Mouse (Mus musculus) testis, adult 2 months (tissue): ENCODE data around the gene Hs3st5.

Experiments
- CTCF ChIP-seq: fragments of 200-500 bp; IDR thresholded peaks from 2 replicates; pipeline ENCODE4 v1.5.1; 2012; ENCODE audit warnings: low read depth, mild to moderate bottlenecking, inconsistent platforms, low read length, moderate library complexity; ENCODE audit not compliant: control insufficient read depth, insufficient read depth, insufficient replicate concordance
- POLR2A ChIP-seq: fragments of 200-500 bp; IDR thresholded peaks from 2 replicates; pipeline ENCODE4 v1.6.1; 2012; ENCODE audit warnings: low read depth, mild to moderate bottlenecking, inconsistent platforms, low read length, moderate library complexity; ENCODE audit not compliant: control insufficient read depth

GRCm38 (mm10) chr10:36483362-36483761 lies 23.3 kb upstream of the Hs3st5 start:
- TF ChIP-seq CTCF (no peak), POLR2A (no peak)
